In the genomic region with DNA sequence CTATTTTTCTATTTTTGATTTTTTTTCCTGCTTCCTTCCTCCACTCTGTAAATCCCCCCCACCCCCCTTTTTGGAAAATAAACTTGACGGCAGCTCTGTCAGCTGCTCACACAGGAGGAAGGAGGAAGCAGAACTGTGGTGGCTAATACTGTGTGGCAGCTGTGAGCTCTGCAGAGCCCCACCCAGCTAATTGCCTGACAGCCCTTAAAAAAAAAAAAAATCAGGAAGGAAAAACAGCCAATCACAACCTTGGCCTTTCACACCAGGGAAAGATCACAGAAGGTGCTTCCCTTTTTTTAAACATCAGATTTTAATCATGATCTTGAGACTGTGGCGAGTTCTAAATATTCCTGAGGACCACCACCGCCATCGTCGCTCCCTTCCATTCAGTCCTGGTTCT, we compare ENCODE assay signal across 9 mouse cellular contexts.
DNase-seq lines count a peak whose midpoint lies in the region; ATAC-seq and TF ChIP-seq lines count a peak whose summit lies in the region.
"Had no signal": no experiment of that assay in that cellular context is flagged by ENCODE, and none has a peak within 500 bp of the region (broad histone marks: within the 10 kb centered on the region; RNA-seq: fewer than 3 reads in every experiment).

No protein-coding gene starts in this region.

- H3K4me3 ChIP-seq in liver, adult 2 months (ENCODE audit: insufficient read depth, low read depth, low read length): no peak overlapping the region
- H3K4me3 ChIP-seq in intestine, embryonic 16.5 days (ENCODE audit: low read length): no peak overlapping the region

- no peaks in the 10 kb centered on the region for H3K79me2 ChIP-seq in liver, adult 2 months (ENCODE audit: control insufficient read depth, insufficient read depth, low read length)

- H3K4me2 ChIP-seq in intestine, embryonic 16.5 days (ENCODE audit: low read depth, low read length): peak overlapping the region; percentile 25; the same call in 1 of the 2 replicates

- no peak for TF ChIP-seq POLR2A in liver, adult 2 months (IDR thresholded peaks at IDR 0.05; ENCODE audit: extremely low read depth, insufficient read depth, low read length)

- H3K27ac ChIP-seq in liver, adult 2 months (replicated peaks; ENCODE audit: insufficient read depth, low read depth, low read length): no peak overlapping the region
- no peak overlapping the region for H3K27ac ChIP-seq in intestine, embryonic 16.5 days (ENCODE audit: low read length)
- H3K27ac ChIP-seq: hindbrain, embryonic 15.5 days had no signal

- no peaks in the 10 kb centered on the region for H3K36me3 ChIP-seq in liver, adult 2 months (ENCODE audit: control insufficient read depth, insufficient read depth, low read length)
- H3K36me3 ChIP-seq in intestine, embryonic 16.5 days (ENCODE audit: control insufficient read depth, insufficient read depth, low read length): no peaks in the 10 kb centered on the region
- H3K36me3 ChIP-seq: hindbrain, embryonic 15.5 days had no signal

- H3K27me3 ChIP-seq in liver, adult 2 months (ENCODE audit: control insufficient read depth, insufficient read depth, low read length): no peaks in the 10 kb centered on the region
- H3K27me3 ChIP-seq in intestine, embryonic 16.5 days (replicated peaks; ENCODE audit: control insufficient read depth, insufficient read depth, low read length): no peaks in the 10 kb centered on the region

- intact Hi-C loops in left cerebral cortex, postnatal 14 days (cut with DNase I): no loop called here

- H3K9ac ChIP-seq in liver, adult 2 months (ENCODE audit: low read depth, low read length): no peak overlapping the region
- no peak overlapping the region; the same call in 1 of the 2 replicates for H3K9ac ChIP-seq in intestine, embryonic 16.5 days (ENCODE audit: low read depth, low read length)
- H3K9ac ChIP-seq: hindbrain, embryonic 15.5 days had no signal

- 64% methylated on average over 5 of the region's 5 CpGs for WGBS in liver, adult 2 months
- WGBS in intestine, embryonic 16.5 days: 39% methylated on average over 5 of the region's 5 CpGs

- no peaks in the 10 kb centered on the region for H3K4me1 ChIP-seq in liver, adult 2 months (ENCODE audit: control insufficient read depth, insufficient read depth, low read length)
- no peaks in the 10 kb centered on the region for H3K4me1 ChIP-seq in intestine, embryonic 16.5 days (ENCODE audit: control insufficient read depth, insufficient read depth, low read length)

- no peak for TF ChIP-seq CTCF in liver, adult 2 months (IDR thresholded peaks at IDR 0.05; ENCODE audit: low read depth, low read length)

- H3K9me3 ChIP-seq in intestine, embryonic 16.5 days (ENCODE audit: control insufficient read depth, low read length): no peaks in the 10 kb centered on the region
- H3K9me3 ChIP-seq: hindbrain, embryonic 15.5 days had no signal

- ATAC-seq in intestine, embryonic 16.5 days: peak; percentile 92

- DNase-seq in liver, adult 2 months (ENCODE audit: extremely low read depth, low read depth, low spot score): peak; percentile 22
- DNase-seq in liver: no peak
- DNase-seq in c-Kit-positive CD71-negative TER-119-negative erythroid progenitor cells, embryonic 14.5 days (ENCODE audit: low read depth): peak; percentile 13
- peak; percentile 77 for DNase-seq in retina, embryonic 14.5 days (ENCODE audit: low spot score)
- no peak for DNase-seq in left cerebral cortex, postnatal 14 days (ENCODE audit: low spot score in 2 of 2)
- no peak for DNase-seq in urinary bladder, adult 18-20 months (ENCODE audit: low spot score in 2 of 2)
- DNase-seq in cerebellum, adult 11 months: no peak

Comparison
In these comparisons a context has a peak if more than half of its experiments do, and no peak if none do; other contexts are left out.
1. DNase-seq: peak in liver, adult 2 months (single experiment), c-Kit-positive CD71-negative TER-119-negative erythroid progenitor cells, embryonic 14.5 days (single experiment) and retina, embryonic 14.5 days (single experiment); none in liver (single experiment), left cerebral cortex, postnatal 14 days (0 of 2), urinary bladder, adult 18-20 months (0 of 2) and cerebellum, adult 11 months (single experiment).